Mouse (Mus musculus) ES-E14 (cell line): ENCODE results near the gene Lap3. TPM values are rescaled to one million over a fixed set of nuclear protein-coding genes. Genes with fewer than 3 reads are reported as not detected.
A peak's percentile ranks its signal among the peaks of the same experiment; 100 is the strongest.

Experiments
- DNase-seq: peaks from one replicate; pipeline ENCODE4 v3.0.0-alpha.2; 2013; ENCODE audit warnings: low read depth, low spot score
- H3K27ac ChIP-seq: 2 replicates; pipeline ENCODE4 v1.5.1; 2012; ENCODE audit warnings: low read depth, mild to moderate bottlenecking, low read length, moderate library complexity, mixed read lengths; ENCODE audit not compliant: poor library complexity, insufficient read depth, severe bottlenecking
- H3K36me3 ChIP-seq: 2 replicates; pipeline ENCODE4 v1.6.1; 2012; ENCODE audit warnings: mild to moderate bottlenecking, low read length, moderate library complexity, mixed read lengths; ENCODE audit not compliant: control insufficient read depth, poor library complexity, insufficient read depth, severe bottlenecking
- H3K4me1 ChIP-seq, 2 experiments: fragments of 150-350 bp in 1 of 2; sonication (generic) in 1 of 2; 2 replicates each; pipeline ENCODE4 v1.6.1; 2012; ENCODE audit warnings: low read length in 2 of 2, mild to moderate bottlenecking in 1 of 2, mixed read lengths in 1 of 2; ENCODE audit not compliant: control insufficient read depth in 2 of 2, insufficient read depth in 2 of 2, poor library complexity in 1 of 2
- H3K4me3 ChIP-seq, 2 experiments: fragments of 150-350 bp in 1 of 2; sonication (generic) in 1 of 2; 2 replicates each; pipeline ENCODE4 v1.5.1; 2012; ENCODE audit warnings: low read length in 2 of 2, low read depth in 1 of 2, mild to moderate bottlenecking in 1 of 2, mixed read lengths in 1 of 2; ENCODE audit not compliant: insufficient read depth in 1 of 2, poor library complexity in 1 of 2, severe bottlenecking in 1 of 2
- H3K9ac ChIP-seq: 2 replicates; pipeline ENCODE4 v1.6.1; 2012; ENCODE audit warnings: low read depth, mild to moderate bottlenecking, low read length, mixed read lengths; ENCODE audit not compliant: poor library complexity, insufficient read depth, severe bottlenecking
- H3K9me3 ChIP-seq: fragments of 150-350 bp; sonication (generic); 2 replicates; pipeline ENCODE4 v1.6.1; 2012; ENCODE audit warnings: low read depth, mild to moderate bottlenecking, low read length; ENCODE audit not compliant: control insufficient read depth, insufficient read depth
- CHD2 ChIP-seq: IDR thresholded peaks from 2 replicates; pipeline ENCODE4 v1.6.1; 2014; ENCODE audit warnings: mild to moderate bottlenecking, low read depth, low read length, inconsistent platforms
- HCFC1 ChIP-seq: IDR thresholded peaks from 2 replicates; pipeline ENCODE4 v1.6.1; 2012; ENCODE audit warnings: low read length, inconsistent platforms, borderline replicate concordance; ENCODE audit not compliant: insufficient read depth
- MAFK ChIP-seq: IDR thresholded peaks from 2 replicates; pipeline ENCODE4 v1.6.1; 2014; ENCODE audit warnings: mild to moderate bottlenecking, low read depth, low read length, inconsistent platforms; ENCODE audit not compliant: insufficient read depth
- ZC3H11A ChIP-seq: IDR thresholded peaks from 2 replicates; pipeline ENCODE4 v1.6.1; 2012; ENCODE audit warnings: low read depth, mild to moderate bottlenecking, inconsistent platforms, low read length, borderline replicate concordance
- ZNF384 ChIP-seq: IDR thresholded peaks from 2 replicates; pipeline ENCODE4 v1.6.1; 2012; ENCODE audit warnings: low read depth, low read length, inconsistent platforms
- in situ Hi-C, 2 experiments: fragments of 600-800 bp; cut with MboI; formaldehyde crosslinking; loops; one replicate each; pipeline ENCODE4 v1.15.1; 2025; ENCODE audit warnings: low sequenced_read_pairs in 2 of 2, inconsistent platforms in 1 of 2; ENCODE audit not compliant: unreplicated experiment in 2 of 2
- total RNA-seq: library from RNA; depleted of rRNA; stranded (reverse); fragments of 300-350 nt; gene quantifications from 2 replicates; pipeline ENCODE4 v1.2.3, GENCODE M21; 2012

Gene Lap3
- total RNA-seq, 1 experiment = 178 TPM

GRCm38 (mm10) chr5:45449831-45450716 lies 43.1 kb upstream of the Lap3 start, which contains the start of gene Qdpr:
Qdpr (minus strand) TSS chr5:45450236.
- Histone ChIP-seq H3K36me3 (no peaks in the 10 kb centered on the region; the same call in none of the 2 replicates), H3K4me3 (peak within 1 kb of the TSS; percentile 67 to 94), H3K27ac (peak within 1 kb of the TSS; percentile 53; the same call in 1 of the 2 replicates), H3K4me1 (peaks cover 4 to 11% of the 10 kb centered on the region in 2 experiments; a peak in 2 of 4 replicates), H3K9ac (peak within 1 kb of the TSS; percentile 89), H3K9me3 (no peaks in the 10 kb centered on the region)
- no peak for TF ChIP-seq MAFK
- TF ChIP-seq CHD2 = no peak; the same call in 1 of the 2 replicates
- no peak; the same call in 1 of the 2 replicates for TF ChIP-seq HCFC1
- no peak for TF ChIP-seq ZC3H11A
- no peak for TF ChIP-seq ZNF384
- in situ Hi-C loops = loop anchor here in 1 of 2 experiments (25.0 kb wide), 1 partner anchor 887 kb away; no protein-coding TSS in a partner anchor
- peak; percentile 99 for DNase-seq

- Histone ChIP-seq H3K27ac (no peak within 1 kb of the TSS), H3K4me3 (no peak within 1 kb of the TSS), H3K36me3 (no peaks in the 10 kb centered on the region), H3K4me1 (peaks cover 4 to 6% of the 10 kb centered on the region in 2 experiments; a peak in 2 of 4 replicates), H3K9me3 (no peaks in the 10 kb centered on the region), H3K9ac (no peak within 1 kb of the TSS)
- in situ Hi-C loops = loop anchor here in 1 of 2 experiments (25.0 kb wide), 1 partner anchor 884 kb away; no protein-coding TSS in a partner anchor
- no peak for TF ChIP-seq CHD2
- no peak for TF ChIP-seq HCFC1
- no peak for TF ChIP-seq ZNF384
- TF ChIP-seq MAFK = no peak
- TF ChIP-seq ZC3H11A = no peak
- no peak for DNase-seq
Observed at GRCm38 (mm10) chr5:45453451-45453850, 39.7 kb upstream of the Lap3 start, which contains the start of gene Clrn2. Clrn2 (plus strand) TSS chr5:45453751.

GRCm38 (mm10) chr5:45454456-45454855 lies 38.7 kb upstream of the Lap3 start:
- no peak overlapping the region for H3K27ac ChIP-seq
- H3K36me3 ChIP-seq = no peaks in the 10 kb centered on the region
- no peaks in the 10 kb centered on the region for H3K9me3 ChIP-seq
- TF ChIP-seq HCFC1 (no peak), ZNF384 (no peak), MAFK (no peak), CHD2 (no peak), ZC3H11A (no peak)
- in situ Hi-C loops = loop anchor here in 1 of 2 experiments (25.0 kb wide), 1 partner anchor 883 kb away; no protein-coding TSS in a partner anchor
- no peak for DNase-seq
- no peak overlapping the region for H3K4me3 ChIP-seq
- no peaks in the 10 kb centered on the region for H3K4me1 ChIP-seq
- no peak overlapping the region for H3K9ac ChIP-seq

GRCm38 (mm10) chr5:45472880-45473450 lies 20.2 kb upstream of the Lap3 start:
- TF ChIP-seq ZNF384 = no peak
- TF ChIP-seq CHD2 = no peak
- no peak for TF ChIP-seq MAFK
- TF ChIP-seq HCFC1 = no peak
- no peak for TF ChIP-seq ZC3H11A
- Histone ChIP-seq H3K9ac (no peak overlapping the region), H3K4me3 (no peak overlapping the region), H3K27ac (no peak overlapping the region), H3K4me1 (no peaks in the 10 kb centered on the region), H3K9me3 (no peaks in the 10 kb centered on the region), H3K36me3 (no peaks in the 10 kb centered on the region)
- no peak for DNase-seq
- in situ Hi-C loops = loop anchor here in 1 of 2 experiments (10.0 to 25.0 kb wide), 2 partner anchors 192 to 864 kb away; partner anchors contain the start of gene Ncapg
